In the genomic region with DNA sequence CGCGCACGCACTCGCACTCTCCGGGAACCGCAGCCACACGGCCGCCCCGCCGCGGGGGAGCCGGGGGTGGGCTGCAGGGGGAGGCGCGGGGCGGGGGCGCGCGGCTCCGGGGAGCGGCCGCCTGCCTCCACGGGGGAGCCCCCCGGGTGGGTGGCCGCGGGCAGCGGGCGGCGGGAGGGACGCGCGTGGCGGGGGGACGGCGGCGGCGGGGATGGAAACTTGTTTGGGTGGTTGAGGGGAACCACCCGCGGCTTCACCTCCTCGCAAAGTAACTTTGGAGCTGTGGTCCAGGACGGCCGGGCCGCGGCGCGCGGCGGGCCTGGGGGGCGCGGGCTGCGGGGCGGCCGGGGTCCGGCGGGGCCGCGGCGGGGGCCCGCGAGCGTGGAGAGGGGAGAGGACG, we compare ENCODE assay signal across 8 mouse cellular contexts. TPM values are rescaled to one million over a fixed set of nuclear protein-coding genes. Genes with fewer than 3 reads are reported as not detected.
A peak's percentile ranks its signal among the peaks of the same experiment; 100 is the strongest.
DNase-seq lines count a peak whose midpoint lies in the region; ATAC-seq and TF ChIP-seq lines count a peak whose summit lies in the region.

No protein-coding gene starts in this region.

- no peaks in the 10 kb centered on the region for H3K9me3 ChIP-seq in kidney, embryonic 16.5 days (ENCODE audit: low read length)
- no peaks in the 10 kb centered on the region for H3K9me3 ChIP-seq in intestine, embryonic 16.5 days (ENCODE audit: control insufficient read depth, low read length)

- H3K4me3 ChIP-seq in kidney, embryonic 16.5 days (ENCODE audit: low read length) = peak overlapping the region; percentile 94
- H3K4me3 ChIP-seq in cortical plate, adult 2 months (ENCODE audit: insufficient read depth, low read length) = peak overlapping the region; percentile 33
- peak overlapping the region; percentile 88 for H3K4me3 ChIP-seq in intestine, embryonic 16.5 days (ENCODE audit: low read length)
- H3K4me3 ChIP-seq in myocyte = peak overlapping the region; percentile 30

- peak overlapping the region; percentile 96 for H3K9ac ChIP-seq in kidney, embryonic 16.5 days (replicated peaks; ENCODE audit: low read length)
- H3K9ac ChIP-seq in intestine, embryonic 16.5 days (ENCODE audit: low read depth, low read length) = peak overlapping the region; percentile 91

- DNase-seq in kidney, adult 11 months = no peak
- no peak for DNase-seq in yolk sac, embryonic 10.5 days (ENCODE audit: low spot score)
- no peak for DNase-seq in natural killer cell, adult 2 months (ENCODE audit: low spot score in 2 of 2)

- peak overlapping the region; percentile 95 for H3K27ac ChIP-seq in kidney, embryonic 16.5 days (ENCODE audit: low read length)
- H3K27ac ChIP-seq in cortical plate, adult 2 months (ENCODE audit: insufficient read depth, low read length) = no peak overlapping the region
- H3K27ac ChIP-seq in intestine, embryonic 16.5 days (ENCODE audit: low read length) = peak overlapping the region; percentile 90

- no peak for TF ChIP-seq CTCF in cortical plate, adult 2 months (IDR thresholded peaks at IDR 0.05; ENCODE audit: extremely low read depth, insufficient read depth, low read length)

- H3K4me1 ChIP-seq in kidney, embryonic 16.5 days (ENCODE audit: insufficient read depth, low read length) = peaks cover 18% of the 10 kb centered on the region
- H3K4me1 ChIP-seq in cortical plate, adult 2 months (ENCODE audit: control insufficient read depth, insufficient read depth, low read length) = peaks cover 7% of the 10 kb centered on the region; the same call in 1 of the 2 replicates
- H3K4me1 ChIP-seq in intestine, embryonic 16.5 days (ENCODE audit: control insufficient read depth, insufficient read depth, low read length) = peaks cover 7% of the 10 kb centered on the region

- H3K4me2 ChIP-seq in kidney, embryonic 16.5 days (replicated peaks; ENCODE audit: low read depth, low read length) = peak overlapping the region; percentile 81
- peak overlapping the region; percentile 87 for H3K4me2 ChIP-seq in intestine, embryonic 16.5 days (ENCODE audit: low read depth, low read length)
- peak overlapping the region; percentile 3 for H3K4me2 ChIP-seq in myocyte (ENCODE audit: low read depth)

- TF ChIP-seq POLR2A in cortical plate, adult 2 months (IDR thresholded peaks at IDR 0.05; ENCODE audit: extremely low read depth, insufficient read depth, low read length) = no peak
- no peak for TF ChIP-seq POLR2A in myocyte (IDR thresholded peaks at IDR 0.05; ENCODE audit: insufficient read length, low read depth)

- no peaks in the 10 kb centered on the region for H3K27me3 ChIP-seq in kidney, embryonic 16.5 days (ENCODE audit: insufficient read depth, low read length)
- H3K27me3 ChIP-seq in intestine, embryonic 16.5 days (replicated peaks; ENCODE audit: control insufficient read depth, insufficient read depth, low read length) = no peaks in the 10 kb centered on the region
- H3K27me3 ChIP-seq in myocyte (ENCODE audit: control insufficient read depth, insufficient read depth, insufficient read length) = no peaks in the 10 kb centered on the region

- H3K79me2 ChIP-seq in myocyte (ENCODE audit: control insufficient read depth, insufficient read depth) = peaks cover 40% of the 10 kb centered on the region

- peak; percentile 19 for ATAC-seq in kidney, embryonic 16.5 days (ENCODE audit: low FRiP score, low TSS enrichment)
- ATAC-seq in intestine, embryonic 16.5 days = peak; percentile 12
- no peak for ATAC-seq in megakaryocyte progenitor cell, adult 5-6 weeks (replicated peaks; ENCODE audit: poor library complexity)

- no peaks in the 10 kb centered on the region for H3K36me3 ChIP-seq in kidney, embryonic 16.5 days (ENCODE audit: insufficient read depth, low read length)
- no peaks in the 10 kb centered on the region for H3K36me3 ChIP-seq in intestine, embryonic 16.5 days (ENCODE audit: control insufficient read depth, insufficient read depth, low read length)
- H3K36me3 ChIP-seq in myocyte (ENCODE audit: control insufficient read depth, insufficient read depth) = no peaks in the 10 kb centered on the region

- H3ac ChIP-seq in myocyte (ENCODE audit: control insufficient read depth, insufficient read length) = peak overlapping the region; percentile 99

- WGBS in kidney, embryonic 16.5 days = 2% methylated on average over 9 of the region's 61 CpGs
- 2% methylated on average over 37 of the region's 61 CpGs for WGBS in intestine, embryonic 16.5 days

TF ChIP-seq in myocyte, 11 proteins besides CTCF, POLR2A, EP300 and RAD21:
- TF ChIP-seq REST (IDR thresholded peaks at IDR 0.05; ENCODE audit: insufficient read depth, insufficient read length) (no peak), TCF12 (IDR thresholded peaks at IDR 0.05; ENCODE audit: insufficient read depth, poor library complexity, severe bottlenecking) (no peak), E2F4 (IDR thresholded peaks at IDR 0.05; ENCODE audit: insufficient read depth) (no peak), MYOG (IDR thresholded peaks at IDR 0.05; ENCODE audit: control insufficient read depth in 1 of 3, insufficient read depth in 1 of 3, insufficient read length in 2 of 3, low read depth in 2 of 3) (no peak), TCF3 (IDR thresholded peaks at IDR 0.05; ENCODE audit: insufficient read length, low read depth) (no peak), USF1 (IDR thresholded peaks at IDR 0.05; ENCODE audit: low read depth) (no peak), POLR2AphosphoS2 (IDR thresholded peaks at IDR 0.05; ENCODE audit: insufficient read length, low read depth) (no peak), SRF (IDR thresholded peaks at IDR 0.05; ENCODE audit: control insufficient read depth, insufficient read length, low read depth) (no peak)

RNA-seq across cellular contexts. Expression of a gene that starts 1.2 kb away (rescaled TPM):
- polyA plus RNA-seq in kidney, embryonic 16.5 days (2015; fragmentation: Nextera tagmentation; extraction: Ambion mirVana) = 130 and 138 TPM in 2 replicates
- 104 and 107 TPM in 2 replicates for polyA plus RNA-seq in cortical plate, adult 2 months (2012; rRNA removed)
- polyA plus RNA-seq in intestine, embryonic 16.5 days (2015; fragmentation: Nextera tagmentation; extraction: Ambion mirVana) = 65.1 and 78.7 TPM in 2 replicates
- 52.1 TPM for polyA plus RNA-seq in myocyte (2012; fragmentation: generic; extraction: Trizol)
- total RNA-seq in megakaryocyte progenitor cell, adult 5-6 weeks (2015) = 49.8 and 60.5 TPM in 2 replicates
- total RNA-seq in megakaryocyte progenitor cell, adult 5-6 weeks (2017) = 26.7 and 39.1 TPM in 2 replicates

Comparison
In these comparisons a context has a peak if more than half of its experiments do, and no peak if none do; other contexts are left out.
1. H3K4me2 ChIP-seq: peak in every context shown above with its lines; median percentile 87 in intestine, embryonic 16.5 days; 81 in kidney, embryonic 16.5 days; 3 in myocyte.
2. H3K4me3 ChIP-seq: peak in every context shown above with its lines; median percentile 94 in kidney, embryonic 16.5 days; 88 in intestine, embryonic 16.5 days; 33 in cortical plate, adult 2 months; 30 in myocyte.